Mouse (Mus musculus): Measurements from ENCODE around the gene Olfr1303. TPM values are rescaled to one million over a fixed set of nuclear protein-coding genes. Genes with fewer than 3 reads are reported as not detected.

Olfr1303 gene
- total RNA-seq (2021), result not detected
- not detected in 2 replicates for polyA plus RNA-seq (2012; rRNA removed)
- long read RNA-seq, result 0 reads

- WGBS, result 73% methylated on average over 2 of the region's 2 CpGs
- H3K79me2 ChIP-seq (replicated peaks; ENCODE audit: control insufficient read depth, insufficient read depth, low read length), result no peaks in the 10 kb centered on the region
These were observed at the start of gene Olfr1303 for GRCm38 (mm10) chr2:111820240-111820639. TSS of gene Olfr1303 (minus strand) at chr2:111820340.

GRCm38 (mm10) chr2:111812936-111813335 lies 7.2 kb downstream of the Olfr1303 start:
- no peak for DNase-seq
- no peak overlapping the region for H3K9ac ChIP-seq (ENCODE audit: low read depth, low read length)
- no peaks in the 10 kb centered on the region for H3K79me2 ChIP-seq (replicated peaks; ENCODE audit: control insufficient read depth, insufficient read depth, low read length)
- H3K36me3 ChIP-seq (ENCODE audit: control insufficient read depth, insufficient read depth, low read length), result no peaks in the 10 kb centered on the region
- TF ChIP-seq POLR2A (IDR thresholded peaks at IDR 0.05; ENCODE audit: insufficient read depth, low read depth, low read length), result no peak
- H3K27ac ChIP-seq, result no peak overlapping the region
- no peaks in the 10 kb centered on the region for H3K27me3 ChIP-seq (ENCODE audit: control insufficient read depth, insufficient read depth, low read length)
- no peak overlapping the region for H3K4me3 ChIP-seq
- no peaks in the 10 kb centered on the region for H3K4me1 ChIP-seq (ENCODE audit: control insufficient read depth, insufficient read depth, low read length)
- intact Hi-C loops (cut with DNase I), result no loop called here

More at GRCm38 (mm10) chr2:111820240-111820639, at the start of gene Olfr1303:
- no peak for TF ChIP-seq CTCF (IDR thresholded peaks at IDR 0.05)
- no peak for TF ChIP-seq EP300 (IDR thresholded peaks at IDR 0.05; ENCODE audit: insufficient read depth, low read depth, low read length)
- TF ChIP-seq POLR2A (IDR thresholded peaks at IDR 0.05; ENCODE audit: insufficient read depth, low read depth, low read length), result no peak
- no peaks in the 10 kb centered on the region for H3K4me1 ChIP-seq (ENCODE audit: control insufficient read depth, insufficient read depth, low read length)
- DNase-seq, result no peak
- H3K9ac ChIP-seq (ENCODE audit: low read depth, low read length), result no peak within 1 kb of the TSS
- intact Hi-C loops (cut with DNase I), result no loop called here
- no peak within 1 kb of the TSS for H3K4me3 ChIP-seq
- H3K27ac ChIP-seq, result no peak within 1 kb of the TSS
- H3K27me3 ChIP-seq (ENCODE audit: control insufficient read depth, insufficient read depth, low read length), result no peaks in the 10 kb centered on the region
- H3K36me3 ChIP-seq (ENCODE audit: control insufficient read depth, insufficient read depth, low read length), result no peaks in the 10 kb centered on the region

GRCm38 (mm10) chr2:111777129-111777528 lies 43.0 kb downstream of the Olfr1303 start, which contains the start of gene Olfr1302:
TSS of gene Olfr1302 (plus strand) at chr2:111777429.
- DNase-seq, result no peak
- H3K79me2 ChIP-seq (replicated peaks; ENCODE audit: control insufficient read depth, insufficient read depth, low read length), result no peaks in the 10 kb centered on the region
- 66% methylated on average over 2 of the region's 2 CpGs for WGBS

More at GRCm38 (mm10) chr2:111777129-111777528, 43.0 kb downstream of the Olfr1303 start, which contains the start of gene Olfr1302:
- H3K36me3 ChIP-seq (ENCODE audit: control insufficient read depth, insufficient read depth, low read length), result no peaks in the 10 kb centered on the region
- H3K4me3 ChIP-seq, result no peak within 1 kb of the TSS
- H3K4me1 ChIP-seq (ENCODE audit: control insufficient read depth, insufficient read depth, low read length), result no peaks in the 10 kb centered on the region
- no peak within 1 kb of the TSS for H3K9ac ChIP-seq (ENCODE audit: low read depth, low read length)
- intact Hi-C loops (cut with DNase I), result no loop called here
- TF ChIP-seq EP300 (IDR thresholded peaks at IDR 0.05; ENCODE audit: insufficient read depth, low read depth, low read length) (no peak), POLR2A (IDR thresholded peaks at IDR 0.05; ENCODE audit: insufficient read depth, low read depth, low read length) (no peak), CTCF (IDR thresholded peaks at IDR 0.05) (no peak)
- no peak within 1 kb of the TSS for H3K27ac ChIP-seq
- H3K27me3 ChIP-seq (ENCODE audit: control insufficient read depth, insufficient read depth, low read length), result no peaks in the 10 kb centered on the region

Other genes starting within 250 kb of the Olfr1303 start
- gene Olfr1297, start 193.8 kb downstream of the Olfr1303 start, total RNA-seq (2021), result not detected
- gene Olfr1297, start 193.8 kb downstream of the Olfr1303 start, polyA plus RNA-seq (2012; rRNA removed), result not detected in 2 replicates
- gene Olfr1298, start 171.1 kb downstream of the Olfr1303 start, total RNA-seq (2021), result not detected
- not detected in 2 replicates for gene Olfr1298, start 171.1 kb downstream of the Olfr1303 start, polyA plus RNA-seq (2012; rRNA removed)
- gene Olfr1299, start 158.9 kb downstream of the Olfr1303 start, total RNA-seq (2021), result not detected
- gene Olfr1299, start 158.9 kb downstream of the Olfr1303 start, polyA plus RNA-seq (2012; rRNA removed), result not detected in 2 replicates
- not detected for gene Olfr1301, start 69.3 kb downstream of the Olfr1303 start, total RNA-seq (2021)
- gene Olfr1301, start 69.3 kb downstream of the Olfr1303 start, polyA plus RNA-seq (2012; rRNA removed), result not detected in 2 replicates
- not detected for gene Olfr1302, start 42.9 kb downstream of the Olfr1303 start, total RNA-seq (2021)
- not detected in 2 replicates for gene Olfr1302, start 42.9 kb downstream of the Olfr1303 start, polyA plus RNA-seq (2012; rRNA removed)
- not detected for gene Olfr1305, start 56.8 kb upstream of the Olfr1303 start, total RNA-seq (2021)
- gene Olfr1305, start 56.8 kb upstream of the Olfr1303 start, polyA plus RNA-seq (2012; rRNA removed), result not detected in 2 replicates
- gene Olfr1306, start 95.9 kb upstream of the Olfr1303 start, total RNA-seq (2021), result not detected
- gene Olfr1306, start 95.9 kb upstream of the Olfr1303 start, polyA plus RNA-seq (2012; rRNA removed), result not detected in 2 replicates
- gene Olfr1307, start 129.1 kb upstream of the Olfr1303 start, total RNA-seq (2021), result not detected
- not detected in 2 replicates for gene Olfr1307, start 129.1 kb upstream of the Olfr1303 start, polyA plus RNA-seq (2012; rRNA removed)
- not detected for gene Olfr1308, start 144.6 kb upstream of the Olfr1303 start, total RNA-seq (2021)
- not detected in 2 replicates for gene Olfr1308, start 144.6 kb upstream of the Olfr1303 start, polyA plus RNA-seq (2012; rRNA removed)
- not detected for gene Olfr1309, start 169.9 kb upstream of the Olfr1303 start, total RNA-seq (2021)
- not detected in 2 replicates for gene Olfr1309, start 169.9 kb upstream of the Olfr1303 start, polyA plus RNA-seq (2012; rRNA removed)
- not detected for gene Olfr1310, start 192.4 kb upstream of the Olfr1303 start, total RNA-seq (2021)
- not detected in 2 replicates for gene Olfr1310, start 192.4 kb upstream of the Olfr1303 start, polyA plus RNA-seq (2012; rRNA removed)
- not detected for gene Olfr1311, start 204.1 kb upstream of the Olfr1303 start, total RNA-seq (2021)
- not detected in 2 replicates for gene Olfr1311, start 204.1 kb upstream of the Olfr1303 start, polyA plus RNA-seq (2012; rRNA removed)
- gene Olfr1312, start 229.9 kb upstream of the Olfr1303 start, total RNA-seq (2021), result not detected
- not detected in 2 replicates for gene Olfr1312, start 229.9 kb upstream of the Olfr1303 start, polyA plus RNA-seq (2012; rRNA removed)

Data from heart, adult 2 months (tissue).